Mouse (Mus musculus): ENCODE results near the gene Hist2h2ab. TPM values are rescaled to one million over a fixed set of nuclear protein-coding genes. Genes with fewer than 3 reads are reported as not detected.
"Not testable (repeated sequence)": the region's sequence is repeated elsewhere in the genome, so short reads cannot be mapped to it uniquely, and the experiment has no call there.

The Hist2h2ab gene
- polyA plus RNA-seq, 1 experiment from 2014 or later, result 0.86 TPM

DNA sequence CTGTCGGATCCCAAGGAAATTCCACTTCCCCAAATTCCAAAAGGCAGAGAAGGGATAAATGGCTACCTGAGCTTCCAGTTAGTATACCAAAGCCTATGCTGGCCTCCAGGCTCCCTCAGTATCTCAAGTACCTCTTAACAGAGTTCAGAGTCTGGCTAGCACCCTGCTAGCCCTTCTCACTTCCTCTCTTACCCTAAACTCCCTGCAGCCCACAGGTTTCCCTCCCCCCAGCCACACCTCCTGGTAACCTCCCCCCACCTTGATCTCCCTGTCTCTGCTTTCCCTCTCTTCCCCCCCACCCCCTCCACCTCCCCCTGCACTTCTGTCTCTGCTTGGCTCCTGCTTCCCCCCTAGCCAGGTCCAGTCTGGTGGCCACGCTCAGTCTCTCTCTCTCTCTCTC lies 19.9 kb upstream of the Hist2h2ab start:
- no peak for ATAC-seq (replicated peaks; ENCODE audit: low FRiP score)
- WGBS, result 59% methylated on average over 2 of the region's 2 CpGs
- no peak overlapping the region for H3K4me2 ChIP-seq
- no peak overlapping the region for H3K4me3 ChIP-seq (replicated peaks)
- no peak overlapping the region for H3K27ac ChIP-seq
- H3K4me1 ChIP-seq, result peaks cover 17% of the 10 kb centered on the region
- no peak overlapping the region for H3K9ac ChIP-seq
- H3K27me3 ChIP-seq, result 0 out of 2 replicates have a peak, but pooled peaks cover 6% of the 10 kb centered on the region
- H3K9me3 ChIP-seq (replicated peaks), result no peaks in the 10 kb centered on the region
- no peaks in the 10 kb centered on the region; the same call in 1 of the 2 replicates for H3K36me3 ChIP-seq

GRCm38 (mm10) chr3:96207819-96208218 lies 11.8 kb upstream of the Hist2h2ab start:
- Histone ChIP-seq H3K27ac (no peak overlapping the region), H3K4me3 (replicated peaks) (no peak overlapping the region), H3K4me2 (no peak overlapping the region), H3K27me3 (no peaks in the 10 kb centered on the region), H3K36me3 (no peaks in the 10 kb centered on the region), H3K9ac (no peak overlapping the region), H3K4me1 (peaks cover 4% of the 10 kb centered on the region), H3K9me3 (replicated peaks) (no peaks in the 10 kb centered on the region)
- WGBS, result 86% methylated on average over 3 of the region's 3 CpGs
- ATAC-seq (replicated peaks; ENCODE audit: low FRiP score), result no peak

- no peak overlapping the region for H3K9ac ChIP-seq
- WGBS, result 32% methylated on average over 15 of the region's 15 CpGs
Observed at GRCm38 (mm10) chr3:96209242-96209641, 10.4 kb upstream of the Hist2h2ab start.

GRCm38 (mm10) chr3:96219191-96219641 lies 449 bp upstream of the Hist2h2ab start:
- Histone ChIP-seq H3K4me1 (peaks cover 35% of the 10 kb centered on the region), H3K9ac (peak overlapping the region; percentile 50), H3K4me3 (replicated peaks) (peak overlapping the region; percentile 68), H3K4me2 (peak overlapping the region; percentile 86), H3K9me3 (replicated peaks) (no peaks in the 10 kb centered on the region), H3K36me3 (no peaks in the 10 kb centered on the region), H3K27me3 (0 out of 2 replicates have a peak, but pooled peaks cover 2% of the 10 kb centered on the region), H3K27ac (peak overlapping the region; percentile 100)
- peak; percentile 7; the same call in 1 of the 2 replicates for ATAC-seq (replicated peaks; ENCODE audit: low FRiP score)
- 0% methylated on average over 12 of the region's 12 CpGs for WGBS

More at GRCm38 (mm10) chr3:96209242-96209641, 10.4 kb upstream of the Hist2h2ab start:
- H3K36me3 ChIP-seq, result no peaks in the 10 kb centered on the region
- ATAC-seq (replicated peaks; ENCODE audit: low FRiP score), result no peak
- H3K4me3 ChIP-seq (replicated peaks), result no peak overlapping the region
- no peak overlapping the region for H3K27ac ChIP-seq
- no peaks in the 10 kb centered on the region for H3K9me3 ChIP-seq (replicated peaks)
- peaks cover 4% of the 10 kb centered on the region for H3K4me1 ChIP-seq
- H3K4me2 ChIP-seq, result no peak overlapping the region
- no peaks in the 10 kb centered on the region for H3K27me3 ChIP-seq

GRCm38 (mm10) chr3:96220131-96220764 lies 583 bp downstream of the Hist2h2ab start:
- Histone ChIP-seq H3K4me1 (peaks cover 41% of the 10 kb centered on the region), H3K4me3 (replicated peaks) (peak overlapping the region; percentile 68), H3K9ac (peak overlapping the region; percentile 92), H3K27ac (peak overlapping the region; percentile 100), H3K4me2 (peak overlapping the region; percentile 86)
- WGBS, result under 1% methylated on average over 47 of the region's 47 CpGs
- not testable (repeated sequence) for H3K36me3 ChIP-seq; H3K27me3 ChIP-seq; H3K9me3 ChIP-seq (replicated peaks)
- peak; percentile 2; the same call in 1 of the 2 replicates for ATAC-seq (replicated peaks; ENCODE audit: low FRiP score)

GRCm38 (mm10) chr3:96220765-96221639 lies 1.3 kb downstream of the Hist2h2ab start, which contains the start of the genes Hist2h2ac and Hist2h2be:
Hist2h2ac (minus strand) TSS chr3:96220880.
Hist2h2be (plus strand) TSS chr3:96221119.
- peak; percentile 94 for ATAC-seq (replicated peaks; ENCODE audit: low FRiP score)
- peak within 1 kb of the TSS; percentile 68 for H3K4me3 ChIP-seq (replicated peaks)
- H3K36me3 ChIP-seq, result no peaks in the 10 kb centered on the region
- no peaks in the 10 kb centered on the region for H3K27me3 ChIP-seq
- WGBS, result under 1% methylated on average over 43 of the region's 43 CpGs
- peak within 1 kb of the TSS; percentile 86 for H3K4me2 ChIP-seq
- H3K9me3 ChIP-seq (replicated peaks), result no peaks in the 10 kb centered on the region
- H3K27ac ChIP-seq, result peak within 1 kb of the TSS; percentile 100
- peak within 1 kb of the TSS; percentile 92 for H3K9ac ChIP-seq
- peaks cover 46% of the 10 kb centered on the region for H3K4me1 ChIP-seq

DNA sequence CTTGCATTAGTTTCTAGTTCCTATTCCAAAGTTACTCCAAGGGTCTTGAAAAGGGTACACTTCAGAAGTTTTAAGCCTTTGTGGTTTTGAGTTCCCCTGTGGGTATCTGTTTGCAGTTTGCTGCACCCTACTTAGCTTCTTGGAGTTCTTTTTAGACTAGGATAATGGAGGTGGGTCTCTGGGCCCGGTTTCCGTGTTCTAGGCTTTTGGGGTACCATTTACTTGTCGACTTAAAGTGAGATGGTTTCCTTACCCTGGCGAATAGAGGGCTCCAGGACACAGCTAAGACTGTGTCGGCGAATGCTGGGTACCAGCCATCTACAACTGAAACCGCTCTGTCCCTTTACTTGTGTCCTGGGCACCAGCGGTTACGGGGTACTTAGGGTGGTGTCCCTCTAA lies 2.0 kb downstream of the Hist2h2ab start:
- peak overlapping the region; percentile 64 for H3K9ac ChIP-seq
- peak overlapping the region; percentile 100 for H3K27ac ChIP-seq
- H3K27me3 ChIP-seq, result no peaks in the 10 kb centered on the region
- peaks cover 51% of the 10 kb centered on the region for H3K4me1 ChIP-seq
- ATAC-seq (replicated peaks; ENCODE audit: low FRiP score), result no peak
- WGBS, result 21% methylated on average over 9 of the region's 9 CpGs
- H3K4me2 ChIP-seq, result peak overlapping the region; percentile 86
- no peaks in the 10 kb centered on the region for H3K36me3 ChIP-seq
- H3K4me3 ChIP-seq (replicated peaks), result peak overlapping the region; percentile 68
- no peaks in the 10 kb centered on the region for H3K9me3 ChIP-seq (replicated peaks)

DNA sequence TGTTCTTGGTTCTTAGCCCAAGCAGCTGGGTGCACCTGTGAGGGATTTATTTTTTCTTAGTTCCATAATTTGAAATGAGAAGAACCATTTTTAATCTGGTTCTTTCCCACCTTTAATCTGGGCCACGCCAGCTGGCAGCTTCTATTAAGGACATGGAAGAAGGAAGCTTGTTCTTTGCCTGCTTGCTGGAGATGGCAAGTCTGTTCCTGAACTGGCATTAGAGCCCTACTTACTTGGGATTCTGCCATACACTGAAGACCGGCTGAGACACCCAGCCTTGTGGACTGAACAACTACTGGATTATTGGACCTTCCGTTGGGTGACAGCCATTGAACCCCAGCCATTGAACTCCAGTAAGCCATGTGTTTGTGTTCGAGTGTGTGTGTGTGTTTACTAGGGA lies 3.1 kb downstream of the Hist2h2ab start:
- peak overlapping the region; percentile 86 for H3K4me2 ChIP-seq
- H3K27ac ChIP-seq, result 0 out of 2 replicates have a peak overlapping the region, but pooled peaks have one; percentile 4
- no peak overlapping the region; the same call in 1 of the 2 replicates for H3K4me3 ChIP-seq (replicated peaks)
- H3K27me3 ChIP-seq, result no peaks in the 10 kb centered on the region
- ATAC-seq (replicated peaks; ENCODE audit: low FRiP score), result no peak
- 94% methylated on average over 4 of the region's 4 CpGs for WGBS
- H3K36me3 ChIP-seq, result no peaks in the 10 kb centered on the region
- peaks cover 60% of the 10 kb centered on the region for H3K4me1 ChIP-seq
- H3K9me3 ChIP-seq (replicated peaks), result no peaks in the 10 kb centered on the region
- H3K9ac ChIP-seq, result 0 out of 2 replicates have a peak overlapping the region, but pooled peaks have one; percentile 10

- Histone ChIP-seq H3K36me3 (no peaks in the 10 kb centered on the region), H3K4me2 (peak overlapping the region; percentile 11; the same call in 1 of the 2 replicates), H3K4me3 (replicated peaks) (no peak overlapping the region), H3K9me3 (replicated peaks) (no peaks in the 10 kb centered on the region), H3K9ac (no peak overlapping the region), H3K4me1 (peaks cover 51% of the 10 kb centered on the region), H3K27ac (peak overlapping the region; percentile 39), H3K27me3 (no peaks in the 10 kb centered on the region)
- WGBS, result 18% methylated on average over 2 of the region's 2 CpGs
- no peak for ATAC-seq (replicated peaks; ENCODE audit: low FRiP score)
Observed at GRCm38 (mm10) chr3:96225421-96225820, 5.8 kb downstream of the Hist2h2ab start.

DNA sequence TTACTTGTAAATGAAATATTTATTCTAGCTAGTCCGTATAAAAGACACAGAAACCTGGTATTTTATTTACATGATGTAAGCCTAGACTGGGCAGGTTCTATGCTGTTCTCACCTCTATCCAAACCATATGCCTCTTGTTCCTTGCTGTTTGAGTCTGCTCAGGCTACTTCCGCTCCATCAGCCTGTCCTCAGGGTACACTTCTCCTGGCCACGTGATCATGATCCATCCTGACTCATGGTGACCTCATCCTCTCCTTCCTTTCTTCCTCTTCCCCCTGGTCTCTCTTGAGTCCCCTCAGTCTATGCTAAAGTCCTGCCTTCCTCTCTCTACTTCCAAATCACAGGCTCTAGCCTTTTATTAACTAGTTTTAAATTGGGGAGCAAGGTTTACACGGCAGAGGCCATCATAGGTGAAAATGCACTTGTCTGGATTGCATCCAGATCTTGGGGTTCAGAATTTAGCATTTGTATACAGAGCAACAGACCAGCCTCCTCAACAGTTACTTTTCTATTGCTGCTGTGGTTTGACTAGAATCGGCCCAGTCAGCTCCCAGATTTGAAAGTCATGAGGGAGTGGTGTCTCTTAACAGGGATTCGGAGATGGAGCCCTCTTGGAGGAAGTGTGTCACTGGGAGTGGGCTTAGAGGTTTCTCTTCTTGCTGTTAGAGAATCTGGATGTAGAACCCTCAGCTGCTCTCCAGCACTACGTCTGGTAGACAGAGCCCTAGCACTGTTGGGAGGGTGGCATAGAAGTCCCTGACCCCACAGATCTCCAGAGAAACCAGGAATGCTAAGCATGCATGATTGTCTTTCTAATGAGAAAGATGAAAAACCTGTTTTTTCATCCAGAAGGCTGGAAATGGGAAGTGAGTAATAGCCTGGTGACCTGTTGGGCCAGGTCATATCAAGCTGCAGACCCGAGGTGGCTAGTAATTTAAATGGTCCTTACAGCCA lies 7.3 kb downstream of the Hist2h2ab start:
- WGBS, result 61% methylated on average over 8 of the region's 8 CpGs
- no peaks in the 10 kb centered on the region for H3K27me3 ChIP-seq
- no peaks in the 10 kb centered on the region for H3K9me3 ChIP-seq (replicated peaks)
- no peak overlapping the region for H3K9ac ChIP-seq
- H3K4me2 ChIP-seq, result no peak overlapping the region
- no peak for ATAC-seq (replicated peaks; ENCODE audit: low FRiP score)
- H3K27ac ChIP-seq, result no peak overlapping the region
- no peak overlapping the region for H3K4me3 ChIP-seq (replicated peaks)
- peaks cover 48% of the 10 kb centered on the region for H3K4me1 ChIP-seq
- H3K36me3 ChIP-seq, result no peaks in the 10 kb centered on the region

DNA sequence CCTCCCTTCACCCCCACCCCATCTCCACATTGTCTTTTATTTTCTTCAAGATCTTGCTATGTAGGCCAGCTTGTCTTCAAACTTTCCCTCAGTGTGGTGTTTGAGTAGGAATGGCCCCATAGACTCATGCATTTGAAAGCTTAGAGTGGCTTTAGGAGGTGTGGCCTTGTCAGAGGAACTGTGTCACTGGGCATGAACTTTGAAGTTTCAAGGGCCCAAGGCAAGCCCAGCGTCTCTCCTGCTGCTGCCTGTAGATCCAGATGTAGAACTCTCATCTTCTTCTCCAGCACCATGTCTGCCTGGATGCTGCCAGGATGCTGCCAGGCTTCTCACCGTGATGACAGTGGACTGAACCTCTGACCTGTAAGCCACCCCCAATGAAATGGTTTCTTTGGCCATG lies 9.2 kb downstream of the Hist2h2ab start:
- Histone ChIP-seq H3K4me2 (no peak overlapping the region), H3K9ac (no peak overlapping the region), H3K4me3 (replicated peaks) (no peak overlapping the region), H3K27me3 (no peaks in the 10 kb centered on the region), H3K9me3 (replicated peaks) (no peaks in the 10 kb centered on the region), H3K36me3 (no peaks in the 10 kb centered on the region), H3K27ac (no peak overlapping the region), H3K4me1 (peaks cover 32% of the 10 kb centered on the region)
- no peak for ATAC-seq (replicated peaks; ENCODE audit: low FRiP score)
- WGBS, result 62% methylated on average over 2 of the region's 2 CpGs

Data from kidney, embryonic 15.5 days (tissue).